Mouse (Mus musculus): ENCODE data around the gene Stard8.

DNA sequence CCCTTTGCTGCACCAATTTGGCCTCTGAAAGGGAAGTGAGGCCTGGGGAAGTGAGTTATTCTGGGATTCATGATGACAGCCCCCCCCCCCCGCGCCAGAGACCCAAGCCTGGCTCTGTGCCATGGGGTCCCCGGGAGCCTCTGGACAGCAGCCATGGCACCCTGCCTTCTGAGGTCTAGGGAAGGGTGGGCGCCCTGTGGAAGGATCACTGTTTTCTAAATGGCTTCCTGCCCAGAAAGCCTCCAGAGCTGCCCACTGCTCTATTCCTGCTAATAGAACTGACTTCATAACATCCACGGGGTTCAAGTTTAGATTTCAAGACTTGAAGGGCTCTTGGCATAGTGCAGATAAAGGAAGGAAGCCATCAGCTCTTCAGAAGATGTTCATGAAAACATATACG is 983 bp upstream of the Stard8 start:
- no peak for TF ChIP-seq CTCF (IDR thresholded peaks at IDR 0.05; ENCODE audit: extremely low read depth, insufficient read length, insufficient replicate concordance, low read depth, low read length)
- no peak for TF ChIP-seq POLR2A (IDR thresholded peaks at IDR 0.05; ENCODE audit: low read depth, low read length)
